Mouse (Mus musculus) G1E (cell line): ENCODE results near the gene Gm28042. TPM values are rescaled to one million over a fixed set of nuclear protein-coding genes. Genes with fewer than 3 reads are reported as not detected.

Experiments
- ATAC-seq: 2 replicates; pipeline ENCODE4 v1.8.0; 2016; ENCODE audit warnings: mild to moderate bottlenecking; ENCODE audit not compliant: insufficient number of reproducible peaks, poor library complexity, low FRiP score, severe bottlenecking; ENCODE audit errors: extremely low read depth
- DNase-seq: peaks from one replicate; pipeline ENCODE4 v3.0.0; 2012; ENCODE audit warnings: low spot score
- H3K27me3 ChIP-seq: 2 replicates; pipeline ENCODE4 v1.6.1; 2012; ENCODE audit warnings: mild to moderate bottlenecking, low read length, inconsistent platforms; ENCODE audit not compliant: insufficient read depth
- H3K36me3 ChIP-seq: replicated peaks from 2 replicates; pipeline ENCODE3; 2012; ENCODE audit warnings: mild to moderate bottlenecking, inconsistent platforms
- H3K4me1 ChIP-seq: 2 replicates; pipeline ENCODE4 v1.6.1; 2012; ENCODE audit warnings: low read depth, low read length, inconsistent platforms, mixed read lengths; ENCODE audit not compliant: insufficient read depth
- H3K4me3 ChIP-seq: 2 replicates; pipeline ENCODE4 v1.5.1; 2012; ENCODE audit warnings: low read depth, mild to moderate bottlenecking, inconsistent platforms, low read length, moderate library complexity, mixed read lengths
- H3K9me3 ChIP-seq: replicated peaks from 2 replicates; pipeline ENCODE4 v1.6.1; 2012; ENCODE audit warnings: inconsistent platforms
- CTCF ChIP-seq: IDR thresholded peaks from 2 replicates; pipeline ENCODE4 v1.5.1; 2012; ENCODE audit warnings: low read depth, low read length, inconsistent platforms, mixed read lengths
- GATA1 ChIP-seq: IDR thresholded peaks from 2 replicates; pipeline ENCODE4 v1.6.1; 2012; ENCODE audit warnings: borderline replicate concordance, low read length, inconsistent platforms, mixed read lengths
- GATA2 ChIP-seq: IDR thresholded peaks from 2 replicates; pipeline ENCODE4 v1.6.1; 2012; ENCODE audit warnings: low read depth, low read length, inconsistent platforms, borderline replicate concordance
- POLR2AphosphoS5 ChIP-seq: IDR thresholded peaks from 2 replicates; pipeline ENCODE4 v1.6.1; 2012; ENCODE audit warnings: low read depth, low read length, inconsistent platforms; ENCODE audit not compliant: insufficient replicate concordance
- TAL1 ChIP-seq: conservative IDR thresholded peaks from 2 replicates; pipeline ENCODE4 v1.6.1; 2012; ENCODE audit warnings: low read depth, low read length, inconsistent platforms, mixed read lengths
- polyA plus RNA-seq: library from polyadenylated mRNA; stranded (reverse); fragments of >175 nt; gene quantifications from 2 replicates; pipeline ENCODE4 v1.2.3, GENCODE M21; 2012
- total RNA-seq, 2 experiments: library from RNA; stranded (forward) in 1 of 2; stranded (reverse) in 1 of 2; fragments of 200-1000 nt in 1 of 2; fragments of >200 nt in 1 of 2; fragmentation: Nextera tagmentation in 1 of 2; gene quantifications; 2 replicates each; pipeline ENCODE4 v1.2.3; 2014 to 2017

The Gm28042 gene
- total and polyA plus RNA-seq, 3 experiments, result 0.05 to 0.21 TPM; not detected in 1

- Histone ChIP-seq H3K27me3 (peaks cover 44% of the 10 kb centered on the region; the same call in 1 of the 2 replicates), H3K36me3 (no peaks in the 10 kb centered on the region), H3K9me3 (no peaks in the 10 kb centered on the region), H3K4me3 (no peak overlapping the region), H3K4me1 (peaks cover 5% of the 10 kb centered on the region; the same call in 1 of the 2 replicates)
- DNase-seq, result no peak
- TF ChIP-seq GATA2 (no peak), TAL1 (no peak), GATA1 (no peak), CTCF (no peak)
- no peak for ATAC-seq
Observed at GRCm38 (mm10) chr2:120044101-120044603, 16.9 kb downstream of the Gm28042 start.

- ATAC-seq (no peak), DNase-seq (no peak)
- H3K36me3 ChIP-seq, result no peaks in the 10 kb centered on the region
- H3K27me3 ChIP-seq, result peaks cover 46% of the 10 kb centered on the region; the same call in 1 of the 2 replicates
- peaks cover 5% of the 10 kb centered on the region; the same call in 1 of the 2 replicates for H3K4me1 ChIP-seq
- no peak overlapping the region for H3K4me3 ChIP-seq
- TF ChIP-seq POLR2AphosphoS5, result no peak
- TF ChIP-seq TAL1, result no peak
- no peak for TF ChIP-seq GATA2
- no peak for TF ChIP-seq CTCF
- TF ChIP-seq GATA1, result no peak
- H3K9me3 ChIP-seq, result no peaks in the 10 kb centered on the region
Observed at GRCm38 (mm10) chr2:120044676-120045075, 17.4 kb downstream of the Gm28042 start.

- DNase-seq (no peak), ATAC-seq (no peak)
- TF ChIP-seq POLR2AphosphoS5, result no peak
- TF ChIP-seq CTCF, result no peak
- TF ChIP-seq GATA2, result no peak
- TF ChIP-seq GATA1, result no peak
- no peak for TF ChIP-seq TAL1
Observed at GRCm38 (mm10) chr2:120046486-120047310, 19.4 kb downstream of the Gm28042 start.

GRCm38 (mm10) chr2:120048173-120048572, 20.9 kb downstream of the Gm28042 start:
- TF ChIP-seq CTCF (no peak), GATA2 (no peak)
- Histone ChIP-seq H3K36me3 (no peaks in the 10 kb centered on the region), H3K27me3 (peaks cover 47% of the 10 kb centered on the region; the same call in 1 of the 2 replicates), H3K9me3 (no peaks in the 10 kb centered on the region), H3K4me3 (no peak overlapping the region), H3K4me1 (peaks cover 5% of the 10 kb centered on the region)
- ATAC-seq (no peak), DNase-seq (no peak)

More at GRCm38 (mm10) chr2:120046486-120047310, 19.4 kb downstream of the Gm28042 start:
- no peaks in the 10 kb centered on the region for H3K36me3 ChIP-seq
- H3K4me1 ChIP-seq, result peaks cover 5% of the 10 kb centered on the region; the same call in 1 of the 2 replicates
- no peak overlapping the region for H3K4me3 ChIP-seq
- no peaks in the 10 kb centered on the region for H3K9me3 ChIP-seq
- peaks cover 46% of the 10 kb centered on the region; the same call in 1 of the 2 replicates for H3K27me3 ChIP-seq

- DNase-seq (no peak), ATAC-seq (no peak)
- Histone ChIP-seq H3K9me3 (no peaks in the 10 kb centered on the region), H3K27me3 (peaks cover 47% of the 10 kb centered on the region; the same call in 1 of the 2 replicates), H3K4me1 (no peaks in the 10 kb centered on the region; the same call in 1 of the 2 replicates), H3K36me3 (no peaks in the 10 kb centered on the region), H3K4me3 (no peak overlapping the region)
- TF ChIP-seq GATA1, result no peak
- no peak for TF ChIP-seq CTCF
- TF ChIP-seq POLR2AphosphoS5, result no peak
- no peak for TF ChIP-seq GATA2
- no peak for TF ChIP-seq TAL1
Observed at GRCm38 (mm10) chr2:120049632-120050274, 22.5 kb downstream of the Gm28042 start.

- H3K4me3 ChIP-seq, result no peak overlapping the region
- no peak for TF ChIP-seq GATA1
- no peak for TF ChIP-seq TAL1
- no peak for TF ChIP-seq GATA2
- TF ChIP-seq CTCF, result no peak
- TF ChIP-seq POLR2AphosphoS5, result no peak
- ATAC-seq (no peak), DNase-seq (no peak)
- no peaks in the 10 kb centered on the region for H3K36me3 ChIP-seq
- H3K4me1 ChIP-seq, result no peaks in the 10 kb centered on the region; the same call in 1 of the 2 replicates
- no peaks in the 10 kb centered on the region for H3K9me3 ChIP-seq
- H3K27me3 ChIP-seq, result peaks cover 51% of the 10 kb centered on the region; the same call in 1 of the 2 replicates
Observed at GRCm38 (mm10) chr2:120051405-120051804, 24.1 kb downstream of the Gm28042 start.
